Mouse (Mus musculus) frontal cortex, postnatal 10 days (tissue): ENCODE measurements at regions not wholly inside any gene's neighbourhood (a gene's known extent, or its start where the extent isn't known, plus 50 kb on each side); places are given as distances from the start of the nearest gene placed in this dataset.
"Not testable (repeated sequence)": the region's sequence is repeated elsewhere in the genome, so short reads cannot be mapped to it uniquely, and the experiment has no call there.

Source experiments
- DNase-seq, 2 experiments: peaks; one replicate each; pipeline ENCODE4 v3.0.0; 2022; ENCODE audit warnings: low spot score in 2 of 2, mixed read lengths in 1 of 2

DNA sequence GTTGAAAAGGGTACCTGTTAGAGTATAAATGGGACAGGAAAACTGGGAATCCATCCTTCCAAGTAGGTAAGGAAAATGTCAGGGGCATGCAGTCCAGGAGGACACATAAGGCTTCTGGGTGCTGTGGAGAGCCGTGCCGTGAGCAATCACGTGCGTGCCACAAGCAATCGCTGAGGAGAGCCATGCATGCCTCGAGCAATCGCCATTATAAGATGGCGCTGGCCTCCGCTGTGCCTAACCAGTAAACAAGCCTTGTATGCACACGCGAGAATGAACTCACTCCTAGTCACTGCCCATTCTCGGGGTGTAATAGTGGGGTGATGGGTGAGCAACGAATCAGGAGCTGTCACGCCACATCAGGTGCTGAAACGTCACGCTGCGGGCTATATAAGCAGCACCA is 210.0 kb downstream of the Rchy1 start:
- DNase-seq = not testable (repeated sequence)

DNA sequence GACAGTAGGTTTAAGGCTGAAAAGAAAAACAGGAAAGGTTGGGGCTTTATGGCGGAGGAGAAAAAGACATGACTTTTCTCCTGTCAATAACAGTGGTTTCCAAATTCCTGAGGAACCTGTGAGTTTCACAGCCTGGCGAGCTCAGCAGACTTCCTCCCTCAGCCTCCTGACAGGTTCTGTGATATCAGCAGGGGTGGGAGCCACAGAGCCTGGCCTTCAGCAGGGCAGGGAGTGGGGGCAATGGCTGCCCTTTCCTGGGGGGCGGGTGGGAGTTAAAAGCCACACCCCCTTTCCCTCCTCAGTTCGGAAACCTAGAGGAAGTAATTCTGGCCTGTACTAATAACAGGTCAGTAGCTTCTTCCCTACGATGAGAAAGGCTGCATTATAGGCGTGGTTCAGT is 211.7 kb downstream of the Rchy1 start:
- DNase-seq = no peak

DNA sequence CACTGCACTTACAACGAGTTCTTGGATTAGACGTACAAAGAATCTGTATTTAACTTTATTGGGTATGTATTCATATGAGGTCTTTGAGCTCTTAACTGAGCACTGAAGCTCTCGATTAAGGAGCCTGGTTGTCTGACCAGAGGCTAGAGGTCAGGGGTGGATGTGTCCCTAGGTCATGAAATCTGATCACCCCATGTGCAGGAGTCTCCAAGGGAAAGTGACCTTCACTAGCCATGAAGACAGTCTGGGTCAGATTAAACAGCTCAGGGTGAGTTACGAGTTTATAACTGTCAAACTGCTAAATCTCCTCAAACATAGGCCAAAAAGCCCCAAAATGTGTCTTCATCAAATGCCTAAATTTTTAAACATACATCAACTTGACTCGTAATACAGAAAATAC is 216.8 kb downstream of the Rchy1 start:
- no peak for DNase-seq

GRCm38 (mm10) chr5:91744389-91744788 is 218.5 kb downstream of the Rchy1 start:
- DNase-seq = no peak

GRCm38 (mm10) chr5:91740159-91740537 is 222.7 kb downstream of the Rchy1 start:
- DNase-seq = no peak

GRCm38 (mm10) chr5:91739433-91740158 is 222.2 kb downstream of the Parm1 start:
- peak; percentile 28 to 42 for DNase-seq

GRCm38 (mm10) chr5:91732002-91732401 is 214.6 kb downstream of the Parm1 start:
- no peak for DNase-seq

- no peak for DNase-seq
Observed at GRCm38 (mm10) chr5:91731155-91731554, 213.7 kb downstream of the Parm1 start.

DNA sequence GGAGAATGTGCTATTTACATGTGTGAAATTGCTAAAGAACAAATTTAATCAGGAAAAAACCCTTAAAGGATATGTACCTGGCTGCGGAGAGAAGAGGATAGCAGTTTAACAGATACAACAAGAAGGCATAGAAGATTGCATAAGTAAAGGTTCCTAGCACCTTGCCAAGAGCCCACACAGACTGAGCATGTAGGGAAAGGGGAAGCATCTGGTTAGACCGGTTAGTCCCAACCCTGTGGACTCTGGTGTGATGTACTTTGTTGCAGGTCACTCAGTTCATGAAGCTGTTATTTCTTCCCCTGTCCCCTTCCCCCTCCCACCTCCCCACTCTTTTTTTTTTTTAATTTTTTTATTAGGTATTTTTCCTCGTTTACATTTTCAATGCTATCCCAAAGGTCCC is 212.5 kb downstream of the Parm1 start:
- DNase-seq = no peak

GRCm38 (mm10) chr5:91729415-91729814 is 212.0 kb downstream of the Parm1 start:
- DNase-seq = no peak

GRCm38 (mm10) chr5:91727448-91727847 is 210.0 kb downstream of the Parm1 start:
- DNase-seq = no peak

DNA sequence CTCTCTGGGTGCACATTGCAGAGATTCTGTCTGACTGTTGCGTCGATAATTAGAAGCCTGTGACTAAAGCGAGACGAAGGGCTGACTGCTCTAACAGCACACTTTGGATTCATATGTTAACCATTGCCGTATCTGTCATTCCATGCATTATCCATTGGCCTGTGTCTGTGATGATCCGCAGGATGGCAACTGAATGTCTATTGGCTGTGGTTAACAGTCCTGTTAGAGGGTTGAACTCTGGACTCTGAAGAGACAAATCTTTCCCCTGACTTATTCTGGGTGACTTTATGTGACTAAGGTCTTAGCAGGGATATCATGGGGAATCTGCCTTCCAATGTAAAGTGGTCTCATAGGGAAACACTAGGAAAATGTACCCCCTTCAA is 208.7 kb downstream of the Parm1 start:
- no peak for DNase-seq

DNA sequence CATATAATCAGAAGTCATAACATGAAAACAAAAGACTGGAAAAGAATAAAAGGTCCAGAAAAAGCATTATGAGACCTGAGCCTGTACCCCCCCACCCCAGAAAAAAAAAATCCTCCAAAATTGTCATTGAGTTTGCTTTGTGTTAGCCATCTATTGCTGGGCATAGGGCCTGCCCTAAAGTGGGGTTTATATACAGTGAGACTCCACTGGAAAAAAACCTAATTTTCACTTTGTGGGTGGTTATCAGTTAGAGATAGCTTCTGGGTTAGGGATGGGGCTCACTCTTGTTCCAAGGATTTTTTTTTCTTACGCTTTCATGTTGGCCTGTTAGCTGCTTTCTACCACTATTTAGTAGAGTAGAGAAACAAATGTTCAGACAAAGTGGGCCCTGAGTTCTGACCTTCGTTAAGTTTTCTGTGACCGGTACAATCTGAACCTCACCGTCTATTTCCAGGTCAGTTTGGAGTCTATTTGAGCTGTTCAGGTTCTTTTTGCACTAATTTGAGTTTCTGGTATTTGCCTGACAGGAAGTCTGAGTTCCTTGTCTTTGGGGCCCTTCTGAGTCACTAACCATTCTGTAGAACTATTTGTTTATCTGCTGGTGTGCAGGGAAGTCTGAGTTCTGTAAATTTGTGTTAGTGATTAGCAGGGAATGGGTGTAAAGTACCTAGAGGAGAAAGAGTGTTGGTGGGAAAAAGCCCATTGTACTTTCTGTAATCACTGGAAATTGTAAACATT is 208.1 kb downstream of the Parm1 start:
- DNase-seq = no peak

GRCm38 (mm10) chr5:91724881-91725280 is 207.5 kb downstream of the Parm1 start:
- DNase-seq = no peak

- no peak for DNase-seq
Observed at GRCm38 (mm10) chr5:91723416-91723815, 206.0 kb downstream of the Parm1 start.

DNA sequence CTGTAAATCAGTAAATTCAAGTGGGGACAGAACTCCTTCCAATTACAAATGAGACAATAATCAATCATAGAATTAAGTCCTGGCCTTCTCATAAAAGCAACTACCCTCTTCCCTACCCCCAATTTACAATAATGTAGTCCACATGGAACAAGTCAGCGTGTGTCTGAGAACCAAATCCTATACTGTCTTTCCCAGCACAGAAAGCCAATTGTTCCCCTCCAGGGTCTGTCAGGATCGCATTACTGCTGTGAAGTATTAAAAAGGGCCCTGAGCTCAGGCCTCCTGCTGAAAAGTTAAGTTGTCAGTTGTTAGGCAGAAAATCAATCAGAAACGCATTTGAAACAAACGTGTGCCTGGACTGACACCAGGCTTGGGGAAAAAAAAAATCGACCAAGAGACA is 205.6 kb downstream of the Parm1 start:
- DNase-seq = no peak

DNA sequence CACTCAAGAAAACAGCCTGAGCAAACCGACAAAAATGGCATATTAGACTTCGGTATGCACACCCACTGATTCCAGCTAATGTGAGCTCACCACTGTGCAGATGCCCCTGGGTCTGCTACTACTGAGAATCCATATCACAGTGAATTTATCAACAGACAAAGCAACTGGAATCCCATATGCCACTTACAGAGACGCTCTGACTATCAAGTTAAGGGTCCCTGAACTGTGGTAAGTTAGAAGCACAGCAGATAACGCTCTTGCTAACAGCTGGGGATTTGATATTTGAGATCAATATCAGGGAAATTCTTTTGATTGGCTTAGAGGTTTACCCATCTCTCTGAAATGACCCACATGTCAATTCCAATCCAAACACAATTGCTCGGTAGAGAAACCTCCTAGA is 205.0 kb downstream of the Parm1 start:
- DNase-seq = no peak

DNA sequence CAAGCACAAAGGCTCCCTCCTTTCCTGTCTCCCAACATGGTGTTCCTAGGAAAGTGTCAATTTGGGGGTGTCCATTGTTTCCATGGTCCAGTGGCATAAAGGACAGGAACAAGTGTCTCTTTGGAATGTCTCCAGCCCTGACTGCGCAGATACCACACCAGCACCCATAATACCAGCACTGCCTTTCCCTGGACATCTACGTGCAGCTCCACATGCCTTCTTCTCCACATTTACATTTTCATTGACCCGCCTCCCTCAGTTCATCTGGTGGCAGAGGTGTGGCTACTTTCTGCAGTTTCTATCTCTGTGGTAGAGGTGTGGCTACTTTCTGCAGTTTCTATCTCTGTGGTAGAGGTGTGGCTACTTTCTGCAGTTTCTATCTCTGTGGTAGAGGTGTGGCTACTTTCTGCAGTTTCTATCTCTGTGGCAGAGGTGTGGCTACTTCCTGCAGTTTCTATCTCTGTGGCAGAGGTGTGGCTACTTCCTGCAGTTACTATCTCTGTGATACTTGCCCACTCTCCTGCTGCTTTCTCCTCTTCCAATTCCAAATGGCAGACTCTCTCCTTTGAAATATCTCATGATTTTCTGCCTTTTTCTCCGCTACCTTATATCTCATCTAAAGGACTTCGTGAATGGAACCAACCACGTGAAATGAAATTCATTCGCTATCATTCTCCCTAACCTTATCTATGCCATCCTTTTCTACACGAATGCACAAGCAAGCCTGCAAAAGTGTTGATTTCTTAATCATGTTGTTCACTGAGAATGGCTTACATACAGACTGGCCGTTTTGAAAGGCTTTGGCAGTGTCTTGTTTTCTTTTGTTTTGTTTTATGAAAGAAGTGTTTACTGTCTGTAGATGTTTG is 204.0 kb downstream of the Parm1 start:
- DNase-seq = no peak

- DNase-seq = no peak
Observed at GRCm38 (mm10) chr5:91713020-91713419, 195.6 kb downstream of the Parm1 start.

- no peak for DNase-seq
Observed at GRCm38 (mm10) chr5:91709494-91710286, 192.3 kb downstream of the Parm1 start.

GRCm38 (mm10) chr5:91708149-91708548 is 190.7 kb downstream of the Parm1 start:
- no peak for DNase-seq

- no peak for DNase-seq
Observed at GRCm38 (mm10) chr5:91697075-91697474, 179.7 kb downstream of the Parm1 start.
